Mouse (Mus musculus): ENCODE measurements at regions not wholly inside any gene's neighbourhood (a gene's known extent, or its start where the extent isn't known, plus 50 kb on each side); places are given as distances from the start of the nearest gene placed in this dataset.
A peak's percentile ranks its signal among the peaks of the same experiment; 100 is the strongest.

DNA sequence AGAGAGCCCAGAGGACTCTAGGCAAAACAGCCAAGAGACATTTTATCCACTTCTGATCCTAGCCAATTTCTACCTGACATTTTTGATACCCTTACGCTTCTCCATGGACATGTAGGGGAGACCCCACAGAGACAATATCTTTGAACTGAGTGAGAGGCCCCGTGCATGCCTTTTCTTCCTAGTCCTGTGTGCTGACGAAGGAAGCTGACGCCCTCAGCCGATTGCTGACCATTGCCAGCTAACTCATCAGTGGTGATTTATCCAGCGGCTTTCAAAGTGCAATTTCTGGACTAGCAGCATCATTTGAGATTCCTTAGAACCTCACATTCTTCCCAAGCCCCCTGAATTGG, 102.5 kb upstream of the Cwc22 start:
- ATAC-seq (ENCODE audit: low FRiP score, low TSS enrichment) = peak; percentile 39
- H3K27me3 ChIP-seq (ENCODE audit: control insufficient read depth, insufficient read depth, low read length) = no peaks in the 10 kb centered on the region
- no peaks in the 10 kb centered on the region for H3K4me1 ChIP-seq (replicated peaks; ENCODE audit: control insufficient read depth, insufficient read depth)
- TF ChIP-seq CTCF (IDR thresholded peaks at IDR 0.05; ENCODE audit: low read depth) (no peak), EP300 (optimal IDR thresholded peaks at IDR 0.05) (no peak)
- H3K36me3 ChIP-seq (ENCODE audit: control insufficient read depth, insufficient read depth, low read length) = no peaks in the 10 kb centered on the region
- H3K9me3 ChIP-seq (ENCODE audit: control insufficient read depth, low read length) = no peaks in the 10 kb centered on the region
- no peak overlapping the region for H3K9ac ChIP-seq (ENCODE audit: low read length)
- 37% methylated on average over 6 of the region's 6 CpGs for WGBS
- H3K27ac ChIP-seq (replicated peaks) = peak overlapping the region; percentile 30
- no peak for DNase-seq (ENCODE audit: low spot score)
- H3K4me2 ChIP-seq (replicated peaks; ENCODE audit: low read depth) = peak overlapping the region; percentile 58
- peak overlapping the region; percentile 31 for H3K4me3 ChIP-seq (ENCODE audit: low read depth, low read length)

DNA sequence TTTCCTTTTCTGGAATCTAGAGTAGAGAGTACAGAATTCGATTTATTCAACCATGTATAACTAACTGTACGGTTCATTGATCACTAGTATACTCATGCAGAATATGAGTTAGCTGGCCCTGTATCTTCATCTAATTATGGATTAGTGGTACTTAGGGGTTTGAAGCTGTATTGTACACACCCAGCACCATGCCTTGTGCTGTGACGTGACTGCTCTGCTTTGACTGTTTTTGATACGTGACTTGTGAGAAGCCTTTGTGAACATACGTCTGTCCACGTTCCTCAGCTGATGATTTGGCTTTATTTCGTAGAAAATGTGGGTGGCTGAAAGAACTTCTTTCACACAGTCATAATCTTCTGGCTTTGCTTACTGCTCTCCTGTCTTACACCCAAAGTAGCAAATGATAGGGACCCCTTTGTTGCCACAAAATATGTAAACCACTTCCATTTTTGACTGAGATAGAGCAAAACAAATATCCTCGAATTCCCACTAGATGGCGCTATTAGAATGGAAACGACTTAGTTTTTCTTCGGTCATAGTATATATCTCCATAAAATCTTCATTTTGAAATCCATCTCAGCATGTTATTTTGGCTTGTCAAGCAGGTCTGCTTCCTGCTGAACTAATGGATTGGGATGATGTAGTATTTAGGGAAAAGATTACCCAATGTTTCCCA, 102.0 kb upstream of the Cwc22 start:
- Histone ChIP-seq H3K4me2 (replicated peaks; ENCODE audit: low read depth) (peak overlapping the region; percentile 58), H3K27me3 (ENCODE audit: control insufficient read depth, insufficient read depth, low read length) (no peaks in the 10 kb centered on the region), H3K27ac (replicated peaks) (no peak overlapping the region), H3K4me3 (ENCODE audit: low read depth, low read length) (peak overlapping the region; percentile 31; the same call in 1 of the 2 replicates), H3K4me1 (replicated peaks; ENCODE audit: control insufficient read depth, insufficient read depth) (no peaks in the 10 kb centered on the region), H3K9me3 (ENCODE audit: control insufficient read depth, low read length) (no peaks in the 10 kb centered on the region), H3K36me3 (ENCODE audit: control insufficient read depth, insufficient read depth, low read length) (no peaks in the 10 kb centered on the region), H3K9ac (ENCODE audit: low read length) (no peak overlapping the region)
- TF ChIP-seq CTCF (IDR thresholded peaks at IDR 0.05; ENCODE audit: low read depth) (peak; percentile 84), EP300 (optimal IDR thresholded peaks at IDR 0.05) (no peak)
- no peak for DNase-seq (ENCODE audit: low spot score)
- 37% methylated on average over 11 of the region's 11 CpGs for WGBS
- peak; percentile 61; the same call in 1 of the 2 replicates for ATAC-seq (ENCODE audit: low FRiP score, low TSS enrichment)

DNA sequence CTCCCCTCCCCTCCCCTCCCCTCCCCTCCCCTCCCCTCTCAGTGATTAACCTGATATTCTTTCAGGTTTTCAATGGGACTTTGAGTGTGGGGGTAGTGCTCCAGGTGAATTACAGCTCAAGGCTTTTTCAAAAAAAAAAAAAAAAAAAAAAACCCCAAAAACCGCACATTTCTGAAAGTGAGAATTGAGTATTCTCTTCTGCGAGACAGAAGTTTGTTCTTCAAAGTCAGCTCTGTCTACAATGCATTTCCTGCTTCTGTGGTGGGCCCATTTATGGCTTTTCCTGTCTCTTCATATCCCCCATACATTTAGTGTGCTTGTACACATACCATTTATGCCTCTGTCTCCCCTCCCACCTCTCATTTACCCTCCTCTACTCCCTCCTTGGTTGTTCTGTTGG, 81.1 kb upstream of the Cwc22 start:
- H3K27ac ChIP-seq (replicated peaks) = no peak overlapping the region
- H3K27me3 ChIP-seq (ENCODE audit: control insufficient read depth, insufficient read depth, low read length) = no peaks in the 10 kb centered on the region
- DNase-seq (ENCODE audit: low spot score) = no peak
- WGBS = 69% methylated on average over 2 of the region's 2 CpGs
- H3K9ac ChIP-seq (ENCODE audit: low read length) = no peak overlapping the region
- ATAC-seq (ENCODE audit: low FRiP score, low TSS enrichment) = no peak
- H3K36me3 ChIP-seq (ENCODE audit: control insufficient read depth, insufficient read depth, low read length) = no peaks in the 10 kb centered on the region
- no peak for TF ChIP-seq CTCF (IDR thresholded peaks at IDR 0.05; ENCODE audit: low read depth)
- H3K9me3 ChIP-seq (ENCODE audit: control insufficient read depth, low read length) = no peaks in the 10 kb centered on the region
- H3K4me2 ChIP-seq (replicated peaks; ENCODE audit: low read depth) = no peak overlapping the region
- H3K4me1 ChIP-seq (replicated peaks; ENCODE audit: control insufficient read depth, insufficient read depth) = no peaks in the 10 kb centered on the region
- no peak overlapping the region for H3K4me3 ChIP-seq (ENCODE audit: low read depth, low read length)

DNA sequence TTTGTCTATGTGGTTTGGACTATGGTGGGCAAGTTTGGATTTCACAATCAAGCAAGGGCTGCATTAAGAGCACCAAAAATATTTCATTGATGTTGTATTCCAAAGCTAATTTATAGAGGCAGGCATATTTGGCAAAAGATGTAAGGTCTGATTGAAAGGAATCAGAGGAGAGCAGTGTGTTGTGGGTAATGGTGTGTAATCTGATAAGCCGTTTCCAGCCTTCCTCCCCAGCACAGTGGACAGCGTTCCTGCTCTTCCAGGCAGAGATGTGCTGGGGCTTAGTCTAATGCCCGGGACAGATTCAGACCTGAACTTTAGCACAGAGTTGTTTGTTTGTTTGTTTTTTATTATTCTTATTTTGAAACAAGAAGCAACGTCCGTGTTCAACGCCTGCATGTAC, 80.6 kb upstream of the Cwc22 start:
- Histone ChIP-seq H3K27me3 (ENCODE audit: control insufficient read depth, insufficient read depth, low read length) (no peaks in the 10 kb centered on the region), H3K9ac (ENCODE audit: low read length) (no peak overlapping the region), H3K4me2 (replicated peaks; ENCODE audit: low read depth) (no peak overlapping the region), H3K9me3 (ENCODE audit: control insufficient read depth, low read length) (no peaks in the 10 kb centered on the region), H3K36me3 (ENCODE audit: control insufficient read depth, insufficient read depth, low read length) (no peaks in the 10 kb centered on the region), H3K27ac (replicated peaks) (no peak overlapping the region), H3K4me3 (ENCODE audit: low read depth, low read length) (no peak overlapping the region), H3K4me1 (replicated peaks; ENCODE audit: control insufficient read depth, insufficient read depth) (no peaks in the 10 kb centered on the region)
- 40% methylated on average over 6 of the region's 6 CpGs for WGBS
- no peak for DNase-seq (ENCODE audit: low spot score)
- TF ChIP-seq EP300 (optimal IDR thresholded peaks at IDR 0.05) = no peak
- no peak for TF ChIP-seq CTCF (IDR thresholded peaks at IDR 0.05; ENCODE audit: low read depth)
- ATAC-seq (ENCODE audit: low FRiP score, low TSS enrichment) = no peak

DNA sequence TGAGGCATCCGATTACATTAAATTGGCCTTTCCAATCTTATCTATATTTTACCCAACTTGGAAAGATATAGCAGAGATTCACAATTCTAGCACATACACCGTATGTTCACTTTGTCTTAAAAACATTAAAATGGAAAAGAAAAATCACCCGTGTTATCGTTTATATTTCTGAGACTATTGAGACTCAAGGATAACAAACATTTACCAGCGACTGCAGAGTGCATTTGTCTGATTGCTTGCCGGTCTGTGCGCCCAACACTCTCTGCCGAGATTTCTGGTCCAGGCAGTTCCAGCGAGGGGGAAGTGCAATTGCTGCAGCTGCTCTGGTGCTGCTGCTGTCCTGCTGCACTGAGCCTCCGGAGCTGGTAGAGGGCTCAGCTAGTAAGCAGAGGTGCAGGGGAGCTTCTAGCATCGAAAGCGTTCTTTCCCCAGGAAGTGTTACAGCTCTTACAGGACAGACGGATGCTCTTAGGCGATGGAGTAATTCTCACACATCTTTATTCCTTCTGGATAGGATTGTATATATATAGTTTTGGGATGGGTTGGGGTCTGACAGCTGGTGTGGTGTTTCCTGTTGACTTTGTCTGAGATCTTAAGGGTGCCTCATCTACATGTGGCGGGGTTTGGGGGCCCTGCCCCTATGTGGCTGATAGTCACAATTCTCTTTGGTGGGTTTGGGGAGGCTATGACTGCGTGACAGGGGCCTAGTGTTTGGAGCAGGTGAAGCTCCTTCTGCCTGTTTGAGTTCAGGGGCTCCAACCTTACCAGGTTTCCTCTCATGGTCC, 79.7 kb upstream of the Cwc22 start:
- Histone ChIP-seq H3K4me1 (replicated peaks; ENCODE audit: control insufficient read depth, insufficient read depth) (no peaks in the 10 kb centered on the region), H3K4me2 (replicated peaks; ENCODE audit: low read depth) (no peak overlapping the region), H3K27ac (replicated peaks) (no peak overlapping the region), H3K36me3 (ENCODE audit: control insufficient read depth, insufficient read depth, low read length) (no peaks in the 10 kb centered on the region), H3K4me3 (ENCODE audit: low read depth, low read length) (no peak overlapping the region), H3K9ac (ENCODE audit: low read length) (no peak overlapping the region), H3K27me3 (ENCODE audit: control insufficient read depth, insufficient read depth, low read length) (no peaks in the 10 kb centered on the region), H3K9me3 (ENCODE audit: control insufficient read depth, low read length) (no peaks in the 10 kb centered on the region)
- TF ChIP-seq CTCF (IDR thresholded peaks at IDR 0.05; ENCODE audit: low read depth) (no peak), EP300 (optimal IDR thresholded peaks at IDR 0.05) (no peak)
- ATAC-seq (ENCODE audit: low FRiP score, low TSS enrichment) (no peak), DNase-seq (ENCODE audit: low spot score) (no peak)
- WGBS = 55% methylated on average over 16 of the region's 16 CpGs

DNA sequence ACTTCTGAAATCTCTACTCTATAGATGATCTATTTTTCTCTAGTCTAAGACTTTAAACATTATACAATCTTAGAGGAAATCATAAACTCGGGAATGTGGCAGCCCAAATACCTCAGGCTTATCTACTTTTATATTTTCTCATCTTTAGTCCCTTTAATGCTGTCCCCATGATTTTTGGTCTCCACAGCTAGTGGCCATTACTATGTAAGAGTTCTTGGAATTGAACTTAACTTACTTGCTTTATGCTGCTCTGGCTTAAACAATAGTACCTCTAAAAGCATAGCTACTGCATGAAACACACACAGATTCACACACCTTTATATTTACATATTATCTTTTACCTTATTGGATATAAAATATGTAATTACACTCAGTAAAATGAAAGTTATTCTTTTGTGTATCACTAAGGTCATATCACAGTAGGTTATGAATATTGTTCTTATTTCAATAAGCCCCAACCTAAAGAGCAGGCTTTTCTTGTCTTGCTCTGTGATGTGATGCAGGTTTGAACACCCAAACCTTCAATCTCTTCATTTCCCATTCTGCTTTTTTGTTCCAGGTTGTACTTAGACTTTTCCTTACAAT, 78.9 kb upstream of the Cwc22 start:
- no peak for TF ChIP-seq EP300 (optimal IDR thresholded peaks at IDR 0.05)
- TF ChIP-seq CTCF (IDR thresholded peaks at IDR 0.05; ENCODE audit: low read depth) = no peak
- no peak overlapping the region for H3K27ac ChIP-seq (replicated peaks)
- no peaks in the 10 kb centered on the region for H3K9me3 ChIP-seq (ENCODE audit: control insufficient read depth, low read length)
- no peaks in the 10 kb centered on the region for H3K36me3 ChIP-seq (ENCODE audit: control insufficient read depth, insufficient read depth, low read length)
- no peaks in the 10 kb centered on the region for H3K27me3 ChIP-seq (ENCODE audit: control insufficient read depth, insufficient read depth, low read length)
- H3K4me1 ChIP-seq (replicated peaks; ENCODE audit: control insufficient read depth, insufficient read depth) = no peaks in the 10 kb centered on the region
- no peak overlapping the region for H3K4me2 ChIP-seq (replicated peaks; ENCODE audit: low read depth)
- no peak overlapping the region for H3K9ac ChIP-seq (ENCODE audit: low read length)
- ATAC-seq (ENCODE audit: low FRiP score, low TSS enrichment) (no peak), DNase-seq (ENCODE audit: low spot score) (no peak)
- no peak overlapping the region for H3K4me3 ChIP-seq (ENCODE audit: low read depth, low read length)
- WGBS = 72% methylated on average over 1 of the region's 1 CpGs
